Mouse (Mus musculus) ES-E14 (cell line): Measurements from ENCODE around the gene Iqcd.

Experiments
- CHD2 ChIP-seq: IDR thresholded peaks from 2 replicates; pipeline ENCODE4 v1.6.1; 2014; ENCODE audit warnings: mild to moderate bottlenecking, low read depth, low read length, inconsistent platforms
- HCFC1 ChIP-seq: IDR thresholded peaks from 2 replicates; pipeline ENCODE4 v1.6.1; 2012; ENCODE audit warnings: low read length, inconsistent platforms, borderline replicate concordance; ENCODE audit not compliant: insufficient read depth
- ZNF384 ChIP-seq: IDR thresholded peaks from 2 replicates; pipeline ENCODE4 v1.6.1; 2012; ENCODE audit warnings: low read depth, low read length, inconsistent platforms

- TF ChIP-seq CHD2 (no peak), ZNF384 (no peak), HCFC1 (no peak)
Observed at GRCm38 (mm10) chr5:120592141-120592540, 3.3 kb downstream of the Iqcd start.
